8 mouse cellular contexts compared by ENCODE assay signal in genomic region chr5:148928382-148929115, GRCm38 (mm10). TPM values are rescaled to one million over a fixed set of nuclear protein-coding genes. Genes with fewer than 3 reads are reported as not detected.
DNase-seq lines count a peak whose midpoint lies in the region; ATAC-seq lines count a peak whose summit lies in the region.

No protein-coding gene starts in this region.

- peak overlapping the region; percentile 70 for H3K4me2 ChIP-seq in intestine, embryonic 14.5 days (ENCODE audit: low read length)

- H3K9me3 ChIP-seq in intestine, embryonic 14.5 days (ENCODE audit: control insufficient read depth, low read length), result no peaks in the 10 kb centered on the region

- intact Hi-C loops in left cerebral cortex, postnatal 10 days (cut with DNase I), result no loop called here

- peak; percentile 97 for ATAC-seq in intestine, embryonic 14.5 days (replicated peaks; ENCODE audit: low FRiP score, low TSS enrichment, low read depth)
- peak; percentile 87 for ATAC-seq in megakaryocyte progenitor cell, adult 5-6 weeks (replicated peaks; ENCODE audit: poor library complexity)

- WGBS in intestine, embryonic 14.5 days, result under 1% methylated on average over 69 of the region's 69 CpGs

- H3K36me3 ChIP-seq in intestine, embryonic 14.5 days (ENCODE audit: control insufficient read depth, insufficient read depth, low read length), result 0 out of 2 replicates have a peak, but pooled peaks cover 6% of the 10 kb centered on the region

- no peaks in the 10 kb centered on the region for H3K27me3 ChIP-seq in intestine, embryonic 14.5 days (replicated peaks; ENCODE audit: control insufficient read depth, insufficient read depth, low read length)

- peak overlapping the region; percentile 93 for H3K27ac ChIP-seq in intestine, embryonic 14.5 days (ENCODE audit: low read depth)

- H3K4me3 ChIP-seq in intestine, embryonic 14.5 days (ENCODE audit: low read depth, low read length), result peak overlapping the region; percentile 74

- peaks cover 5% of the 10 kb centered on the region; the same call in 1 of the 2 replicates for H3K4me1 ChIP-seq in intestine, embryonic 14.5 days (replicated peaks; ENCODE audit: control insufficient read depth, insufficient read depth, low read length)

- DNase-seq in adrenal gland, adult 2 months, result peak; percentile 96
- peak; percentile 98 for DNase-seq in embryo, embryonic 11 days
- peak; percentile 92 for DNase-seq in gastrocnemius, postnatal 25 days
- DNase-seq in intestine, embryonic 14.5 days (ENCODE audit: low spot score), result peak; percentile 97
- DNase-seq in left cerebral cortex, postnatal 10 days (ENCODE audit: extremely low spot score in 1 of 2, low spot score in 2 of 2), result peak; percentile 95 to 96
- peak; percentile 96 to 98 for DNase-seq in right cerebral cortex, postnatal 10 days (ENCODE audit: low spot score in 2 of 2)
- peak; percentile 92 for DNase-seq in urinary bladder, postnatal 14 days (ENCODE audit: low spot score)

- peak overlapping the region; percentile 82 for H3K9ac ChIP-seq in intestine, embryonic 14.5 days (ENCODE audit: low read length)

RNA-seq across cellular contexts. Expression of gene Katnal1, which starts 0.6 kb away (rescaled TPM):
- 10 to 100 TPM in 1 of 2 experiments, 1 to 10 TPM in 1; 6.5 to 10.1 TPM for total RNA-seq in adrenal gland, adult 2 months (2021)
- 3.2 and 3.8 TPM in 2 replicates for polyA plus RNA-seq in adrenal gland, adult 2 months (2012; rRNA removed)
- 1 to 10 TPM; 4.3 to 4.5 TPM for total RNA-seq in gastrocnemius, postnatal 25 days (2021)
- polyA plus RNA-seq in intestine, embryonic 14.5 days (2014; fragmentation: Nextera tagmentation; extraction: Ambion mirVana), result 10.9 and 15.6 TPM in 2 replicates
- total RNA-seq in left cerebral cortex, postnatal 10 days (2021), result 10 to 100 TPM; 45.2 to 51.4 TPM
- 5.6 and 6.5 TPM in 2 replicates for total RNA-seq in megakaryocyte progenitor cell, adult 5-6 weeks (2015)
- 6.9 and 9.0 TPM in 2 replicates for total RNA-seq in megakaryocyte progenitor cell, adult 5-6 weeks (2017)

Comparison
In these comparisons a context has a peak if more than half of its experiments do, and no peak if none do; other contexts are left out.
1. Peak in every context shown above with its lines: DNase-seq, ATAC-seq, H3K4me3 ChIP-seq and H3K27ac ChIP-seq.
2. RNA of gene Katnal1, which starts 0.6 kb away (total RNA-seq): 45.2 to 51.4 TPM in left cerebral cortex, postnatal 10 days; 6.5 to 10.1 TPM in adrenal gland, adult 2 months, 5.6 to 9.0 TPM in megakaryocyte progenitor cell, adult 5-6 weeks and 4.3 to 4.5 TPM in gastrocnemius, postnatal 25 days; every median in the first group is over 4 times any median in the second.